Mouse (Mus musculus) mature B cell (primary cell): ENCODE measurements around the gene Erg.

Source experiments
- in situ Hi-C: fragments of 300-500 bp; cut with MboI; formaldehyde crosslinking; loops from 2 replicates; pipeline ENCODE4 v1.14.3; 2019

Gene Erg

DNA sequence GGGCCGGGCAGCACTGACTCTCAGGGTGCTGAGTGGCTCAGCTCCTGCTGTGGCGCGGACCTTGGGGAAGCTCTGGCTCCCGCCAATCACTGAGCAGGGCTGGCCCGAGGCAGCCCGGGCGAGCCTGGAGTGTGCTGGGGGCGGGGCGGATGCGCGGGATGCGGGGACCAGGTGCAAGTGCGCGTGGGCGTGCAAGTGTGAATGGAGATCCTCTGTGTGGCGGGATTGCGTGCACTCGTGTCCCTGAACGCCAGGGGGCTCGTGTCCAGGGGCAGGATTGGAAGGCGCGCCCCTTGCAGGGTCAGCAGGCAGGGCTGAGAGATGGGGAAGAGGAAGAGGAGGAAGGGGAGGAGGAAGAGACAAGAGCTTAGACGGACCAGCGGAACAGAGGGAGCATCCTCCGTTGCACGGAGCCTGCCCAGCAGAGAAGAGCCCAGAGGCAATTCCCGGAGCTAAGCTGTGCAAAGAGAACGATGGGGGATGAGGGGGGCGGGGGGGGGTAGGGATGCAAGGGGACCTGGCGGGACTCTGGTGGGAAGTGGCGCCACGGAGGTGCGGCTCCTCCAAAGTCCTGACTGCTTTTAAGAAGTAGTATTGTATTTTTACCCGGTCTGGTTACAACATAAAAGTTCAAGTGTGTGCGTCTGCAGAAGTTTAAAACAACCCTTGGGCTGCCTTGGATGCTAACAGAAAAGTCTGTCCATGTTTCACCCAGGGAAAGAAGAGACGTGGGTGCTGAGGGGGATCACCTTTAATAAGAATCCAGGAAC lies 667 bp downstream of the Erg start:
- in situ Hi-C loops, result no loop called here

DNA sequence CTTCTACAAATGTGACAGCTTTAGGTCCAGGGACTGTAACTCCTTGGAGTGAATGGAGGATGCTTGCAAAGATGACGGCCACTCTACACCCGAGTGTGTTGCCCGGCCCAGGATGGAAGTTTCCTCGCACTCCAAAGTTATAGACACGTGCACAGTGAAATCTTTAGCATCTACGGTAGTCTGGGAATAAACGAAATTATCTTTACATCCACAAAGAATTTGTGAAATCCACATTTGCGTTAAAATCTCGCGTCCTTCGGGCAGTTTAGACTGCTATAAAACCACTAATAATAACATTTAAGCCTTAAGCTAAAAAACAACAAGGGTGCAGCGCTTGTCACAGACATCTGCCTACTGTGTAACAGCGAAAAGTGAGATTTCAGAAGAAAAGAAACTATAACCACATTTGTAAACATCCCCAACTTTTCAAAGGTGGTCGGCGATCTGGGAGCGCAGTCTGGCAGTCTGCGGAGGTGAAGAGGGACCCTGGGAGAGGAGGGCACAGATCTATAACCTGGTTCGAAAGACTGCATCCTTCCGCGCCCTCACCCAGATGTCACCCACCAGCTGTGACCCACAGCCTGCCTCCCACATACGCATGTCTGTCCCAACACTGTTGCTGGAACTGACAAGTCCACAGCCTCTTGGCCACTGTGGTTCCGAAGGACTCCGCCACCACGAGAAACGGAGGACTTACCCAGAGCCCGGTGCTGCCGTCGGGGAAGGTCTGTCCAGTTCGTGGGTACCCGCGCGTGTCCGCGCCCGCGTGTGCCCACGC lies 1.5 kb downstream of the Erg start:
- in situ Hi-C loops, result no loop called here

GRCm38 (mm10) chr16:95579289-95579688 lies 7.1 kb downstream of the Erg start:
- in situ Hi-C loops, result no loop called here

DNA sequence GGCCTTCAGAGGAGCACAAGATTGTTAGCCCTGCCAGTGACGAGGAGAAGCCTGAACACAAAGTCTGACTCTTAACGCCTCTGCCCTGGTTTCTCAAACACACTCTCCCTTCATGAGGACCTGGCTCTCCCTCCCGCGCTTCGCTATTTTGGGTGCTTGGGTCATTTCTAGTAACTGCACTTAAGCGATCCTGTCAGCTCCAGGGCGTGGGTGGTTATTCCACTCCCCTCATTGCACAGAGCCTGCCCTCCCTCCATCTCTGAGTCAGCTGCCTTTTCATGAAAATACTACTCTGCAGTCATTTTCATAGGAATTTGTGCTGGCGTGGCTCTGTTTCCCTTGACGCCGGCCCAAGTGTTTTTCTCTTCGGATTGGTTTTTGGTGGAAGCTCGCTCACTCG lies 13.2 kb downstream of the Erg start:
- in situ Hi-C loops, result no loop called here

- in situ Hi-C loops, result no loop called here
Measured at GRCm38 (mm10) chr16:95570616-95571015, 15.8 kb downstream of the Erg start.

GRCm38 (mm10) chr16:95556834-95557233 lies 29.6 kb downstream of the Erg start:
- in situ Hi-C loops, result no loop called here

- in situ Hi-C loops, result no loop called here
Measured at GRCm38 (mm10) chr16:95553136-95553535, 33.3 kb downstream of the Erg start.

GRCm38 (mm10) chr16:95552495-95552894 lies 33.9 kb downstream of the Erg start:
- in situ Hi-C loops, result no loop called here

GRCm38 (mm10) chr16:95550496-95550895 lies 35.9 kb downstream of the Erg start:
- in situ Hi-C loops, result no loop called here

- in situ Hi-C loops, result no loop called here
Measured at GRCm38 (mm10) chr16:95544753-95545152, 41.6 kb downstream of the Erg start.

DNA sequence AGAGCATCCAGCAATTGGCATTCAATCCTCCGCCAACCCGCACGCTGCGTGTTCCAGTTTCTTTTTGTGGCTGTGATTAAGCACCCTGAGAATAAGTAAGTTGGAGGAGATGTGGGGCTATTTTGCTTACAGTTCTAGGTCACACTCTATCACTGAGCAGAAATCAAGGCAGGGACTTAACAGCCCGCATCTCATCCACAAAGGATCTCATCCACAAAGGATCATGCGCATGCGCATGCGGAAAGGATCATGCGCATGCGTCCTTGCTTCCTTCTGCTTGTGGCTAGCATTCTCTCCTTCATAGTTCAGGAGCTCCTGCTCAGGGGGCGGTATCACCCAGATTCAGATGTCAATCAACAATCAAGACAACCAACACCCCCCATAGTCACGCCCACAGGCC lies 42.9 kb downstream of the Erg start:
- in situ Hi-C loops, result no loop called here

GRCm38 (mm10) chr16:95535151-95535550 lies 51.2 kb downstream of the Erg start:
- in situ Hi-C loops, result no loop called here

DNA sequence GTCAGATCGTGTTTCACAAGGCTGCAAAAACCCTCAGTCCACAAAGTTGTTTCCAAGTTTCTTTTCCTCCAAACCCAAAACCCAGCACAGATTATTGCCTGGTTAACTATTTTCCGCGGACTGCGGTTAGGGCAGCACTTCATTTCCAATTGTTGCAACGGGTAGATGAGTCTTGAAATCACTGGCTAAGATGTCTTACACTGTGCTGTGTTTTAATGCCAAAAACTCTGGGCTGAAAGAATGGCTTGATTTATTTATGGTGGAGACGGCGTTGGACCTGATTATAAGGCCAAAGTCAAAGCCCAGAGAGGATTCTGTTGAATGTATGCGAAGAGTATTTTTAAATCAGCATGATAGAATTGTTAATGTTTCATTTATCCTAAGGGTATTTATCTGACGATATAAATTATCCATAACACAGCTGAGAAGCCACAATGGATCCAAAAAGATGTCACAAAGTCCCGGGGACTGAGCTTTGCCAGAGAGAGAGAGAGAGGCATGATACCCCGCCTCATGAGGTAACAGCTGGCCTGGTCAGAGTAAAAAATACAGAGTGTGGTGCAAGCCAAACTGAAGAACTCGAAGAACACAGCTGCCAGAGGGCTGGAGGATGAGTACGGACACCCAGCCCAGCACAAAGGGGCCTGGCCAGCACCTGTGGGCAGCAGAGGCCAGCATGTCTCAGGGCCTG lies 53.9 kb downstream of the Erg start:
- in situ Hi-C loops, result no loop called here

DNA sequence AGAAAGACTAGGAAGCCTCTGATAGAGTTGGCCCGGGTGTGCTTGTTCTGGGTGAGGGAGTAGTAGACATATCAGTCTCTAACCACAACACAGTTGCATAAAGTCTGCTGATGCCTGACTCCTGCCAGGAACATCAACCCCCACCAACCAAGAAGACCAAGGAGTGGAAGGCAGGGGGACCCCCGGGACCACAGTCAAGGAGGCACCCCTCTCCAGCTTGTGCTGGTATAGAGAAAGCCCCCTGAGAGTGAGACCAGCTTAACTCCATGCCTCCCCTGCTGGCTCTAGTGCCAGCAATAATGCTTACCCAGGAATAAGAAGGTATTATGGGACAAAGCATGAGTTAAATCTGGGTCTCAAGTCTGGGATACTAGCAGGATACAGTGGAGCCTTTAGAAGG lies 58.8 kb downstream of the Erg start:
- in situ Hi-C loops, result no loop called here

- in situ Hi-C loops, result no loop called here
Measured at GRCm38 (mm10) chr16:95519520-95519919, 66.9 kb downstream of the Erg start.

- in situ Hi-C loops, result no loop called here
Measured at GRCm38 (mm10) chr16:95506051-95506450, 80.3 kb downstream of the Erg start.

DNA sequence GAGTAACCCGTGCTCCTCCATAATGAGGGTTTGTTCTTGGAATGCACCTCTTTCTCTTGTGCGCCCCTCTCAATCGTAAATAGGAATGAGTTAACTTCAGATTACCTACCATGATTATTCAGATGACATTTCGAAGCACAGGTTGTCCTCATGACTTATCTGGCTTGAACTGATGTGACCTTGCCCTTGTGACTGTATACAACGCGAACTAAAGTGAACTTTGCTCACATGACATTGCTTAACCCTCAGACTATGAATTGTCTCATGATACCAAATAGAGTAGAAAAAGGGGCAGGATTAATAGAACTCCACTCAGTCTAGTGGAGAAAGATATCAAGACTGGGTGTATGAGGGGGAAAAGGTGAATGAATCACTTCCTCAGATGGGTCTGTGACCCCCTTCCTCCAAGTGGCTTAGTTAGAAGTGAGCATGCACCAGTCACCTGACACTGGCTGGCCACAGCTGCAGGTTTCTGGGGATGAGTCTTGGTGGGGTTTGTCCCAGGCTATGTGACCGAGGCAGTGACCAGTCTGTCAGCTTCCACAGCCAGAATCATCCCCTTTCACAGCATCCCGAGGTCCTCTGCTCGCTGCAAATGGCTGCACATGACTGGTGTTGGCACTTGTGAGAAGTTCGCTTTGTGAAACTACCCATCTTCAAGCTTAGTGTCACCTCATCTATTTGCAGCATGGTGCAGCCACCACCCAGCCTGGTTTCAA lies 89.7 kb downstream of the Erg start:
- in situ Hi-C loops, result no loop called here

GRCm38 (mm10) chr16:95494108-95494507 lies 92.3 kb downstream of the Erg start:
- in situ Hi-C loops, result no loop called here

DNA sequence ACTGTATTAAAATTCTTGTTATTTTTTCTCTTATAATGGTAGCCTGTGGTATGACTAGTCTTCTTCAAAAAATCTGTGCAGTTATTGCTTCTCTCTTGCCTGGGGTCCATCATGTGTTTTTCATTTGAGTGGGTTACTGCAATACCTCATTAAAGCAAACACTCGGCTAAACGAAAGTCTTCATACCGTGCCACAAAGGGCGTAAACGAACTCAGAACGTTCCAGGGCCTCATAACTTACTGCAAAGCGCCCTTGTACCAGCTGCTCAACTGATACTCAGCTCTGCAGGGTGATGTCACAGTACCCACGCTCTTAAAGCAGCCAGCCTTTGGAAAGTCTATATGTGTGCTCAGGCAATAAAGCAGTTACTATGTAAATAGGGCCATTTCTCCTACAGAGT lies 93.1 kb downstream of the Erg start:
- in situ Hi-C loops, result no loop called here

- in situ Hi-C loops, result no loop called here
Measured at GRCm38 (mm10) chr16:95492146-95492545, 94.2 kb downstream of the Erg start.

DNA sequence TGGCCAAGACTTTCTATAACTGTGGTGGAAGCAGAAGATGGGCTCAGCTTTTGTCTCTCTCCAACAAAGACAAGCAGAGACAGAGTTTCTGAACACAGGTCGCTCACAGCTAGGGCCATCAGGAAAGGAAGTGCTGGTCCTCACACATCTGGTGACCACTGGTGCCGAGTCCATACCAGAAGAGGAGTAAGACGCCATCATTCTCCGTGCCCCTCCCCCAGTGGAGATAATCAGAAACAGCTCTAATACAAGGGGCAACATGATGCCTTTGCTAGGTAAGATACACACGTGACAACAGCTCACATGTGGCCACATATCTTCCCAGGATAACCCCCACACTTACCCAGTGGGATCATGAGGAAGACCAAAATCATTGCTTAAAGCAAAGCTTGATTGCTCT lies 96.0 kb downstream of the Erg start:
- in situ Hi-C loops, result no loop called here
